8 mouse cellular contexts compared by ENCODE assay signal in genomic region chr8:84771941-84772378, GRCm38 (mm10). TPM values are rescaled to one million over a fixed set of nuclear protein-coding genes. Genes with fewer than 3 reads are reported as not detected.
DNase-seq lines count a peak whose midpoint lies in the region; ATAC-seq and TF ChIP-seq lines count a peak whose summit lies in the region.

No protein-coding gene starts in this region.

- no peaks in the 10 kb centered on the region for H3K36me3 ChIP-seq in liver, adult 2 months (ENCODE audit: control insufficient read depth, insufficient read depth, low read length)
- H3K36me3 ChIP-seq in liver, postnatal 0 days (replicated peaks; ENCODE audit: insufficient read depth, low read length): no peaks in the 10 kb centered on the region
- H3K36me3 ChIP-seq in hindbrain, embryonic 13.5 days: no peaks in the 10 kb centered on the region
- no peaks in the 10 kb centered on the region for H3K36me3 ChIP-seq in midbrain, embryonic 12.5 days

- H3K79me2 ChIP-seq in liver, adult 2 months (ENCODE audit: control insufficient read depth, insufficient read depth, low read length): peaks cover 32% of the 10 kb centered on the region

- no peak overlapping the region for H3K4me3 ChIP-seq in liver, adult 2 months (ENCODE audit: insufficient read depth, low read depth, low read length)
- H3K4me3 ChIP-seq in liver, postnatal 0 days (ENCODE audit: low read depth, low read length): no peak overlapping the region
- peak overlapping the region; percentile 36 for H3K4me3 ChIP-seq in hindbrain, embryonic 13.5 days
- H3K4me3 ChIP-seq in midbrain, embryonic 12.5 days: 0 out of 2 replicates have a peak overlapping the region, but pooled peaks have one; percentile 12

- no peak for TF ChIP-seq EP300 in liver, postnatal 0 days (IDR thresholded peaks at IDR 0.05; ENCODE audit: low read depth)

- H3K4me1 ChIP-seq in liver, adult 2 months (ENCODE audit: control insufficient read depth, insufficient read depth, low read length): peaks cover 42% of the 10 kb centered on the region
- peaks cover 9% of the 10 kb centered on the region for H3K4me1 ChIP-seq in liver, postnatal 0 days (ENCODE audit: insufficient read depth)
- H3K4me1 ChIP-seq in hindbrain, embryonic 13.5 days (replicated peaks): peaks cover 55% of the 10 kb centered on the region
- peaks cover 57% of the 10 kb centered on the region for H3K4me1 ChIP-seq in midbrain, embryonic 12.5 days

- H3K27ac ChIP-seq in liver, adult 2 months (replicated peaks; ENCODE audit: insufficient read depth, low read depth, low read length): peak overlapping the region; percentile 96; the same call in 1 of the 2 replicates
- no peak overlapping the region for H3K27ac ChIP-seq in liver, postnatal 0 days (ENCODE audit: low read depth)
- H3K27ac ChIP-seq in hindbrain, embryonic 13.5 days: peak overlapping the region; percentile 48; the same call in 1 of the 2 replicates
- H3K27ac ChIP-seq in midbrain, embryonic 12.5 days (replicated peaks): no peak overlapping the region

- no peak for TF ChIP-seq CTCF in liver, adult 2 months (IDR thresholded peaks at IDR 0.05; ENCODE audit: low read depth, low read length)
- no peak for TF ChIP-seq CTCF in liver, postnatal 0 days (IDR thresholded peaks at IDR 0.05; ENCODE audit: low read depth)

- no peak overlapping the region for H3K9ac ChIP-seq in liver, adult 2 months (ENCODE audit: low read depth, low read length)
- no peak overlapping the region for H3K9ac ChIP-seq in liver, postnatal 0 days (replicated peaks)
- H3K9ac ChIP-seq in hindbrain, embryonic 13.5 days: peak overlapping the region; percentile 65
- H3K9ac ChIP-seq in midbrain, embryonic 12.5 days (replicated peaks): no peak overlapping the region

- H3K4me2 ChIP-seq in liver, postnatal 0 days (ENCODE audit: low read depth, low read length): no peak overlapping the region
- peak overlapping the region; percentile 49 for H3K4me2 ChIP-seq in hindbrain, embryonic 13.5 days
- peak overlapping the region; percentile 19; the same call in 1 of the 2 replicates for H3K4me2 ChIP-seq in midbrain, embryonic 12.5 days (replicated peaks)

- ATAC-seq in liver, postnatal 0 days: no peak
- ATAC-seq in hindbrain, embryonic 13.5 days (ENCODE audit: low FRiP score): no peak
- ATAC-seq in midbrain, embryonic 12.5 days (ENCODE audit: low FRiP score, low read depth): no peak
- ATAC-seq in erythroblast, adult 5-6 weeks (replicated peaks; ENCODE audit: low FRiP score, poor library complexity, severe bottlenecking): no peak

- no peak for DNase-seq in liver, adult 2 months (ENCODE audit: extremely low read depth, low read depth, low spot score)
- no peak for DNase-seq in liver, postnatal 0 days
- peak; percentile 91 to 92 for DNase-seq in cerebellum, postnatal 25 days
- no peak for DNase-seq in gastrocnemius, adult 18-20 months (ENCODE audit: low spot score)
- no peak for DNase-seq in spleen, postnatal 10 days (ENCODE audit: low spot score in 2 of 2)

- H3K9me3 ChIP-seq in liver, postnatal 0 days (ENCODE audit: low read length): no peaks in the 10 kb centered on the region
- no peaks in the 10 kb centered on the region for H3K9me3 ChIP-seq in hindbrain, embryonic 13.5 days
- no peaks in the 10 kb centered on the region for H3K9me3 ChIP-seq in midbrain, embryonic 12.5 days

- H3K27me3 ChIP-seq in liver, adult 2 months (ENCODE audit: control insufficient read depth, insufficient read depth, low read length): no peaks in the 10 kb centered on the region
- peaks cover 48% of the 10 kb centered on the region for H3K27me3 ChIP-seq in liver, postnatal 0 days (ENCODE audit: insufficient read depth, low read length)
- peaks cover 94% of the 10 kb centered on the region for H3K27me3 ChIP-seq in hindbrain, embryonic 13.5 days
- H3K27me3 ChIP-seq in midbrain, embryonic 12.5 days: peaks cover 100% of the 10 kb centered on the region

- TF ChIP-seq POLR2A in liver, adult 2 months (IDR thresholded peaks at IDR 0.05; ENCODE audit: extremely low read depth, insufficient read depth, low read length): no peak

- 73% methylated on average over 34 of the region's 34 CpGs for WGBS in liver, adult 2 months
- 25% methylated on average over 34 of the region's 34 CpGs for WGBS in liver, postnatal 0 days (ENCODE audit: insufficient replicate concordance)
- WGBS in hindbrain, embryonic 13.5 days: 6% methylated on average over 34 of the region's 34 CpGs
- WGBS in midbrain, embryonic 12.5 days: 2% methylated on average over 34 of the region's 34 CpGs

RNA-seq across cellular contexts. Expression of gene Nfix, which starts 28.2 kb away (rescaled TPM):
- 20.7 and 27.5 TPM in 2 replicates for total RNA-seq in liver, adult 2 months (2014; rRNA removed)
- 32.9 and 34.4 TPM in 2 replicates for polyA plus RNA-seq in liver, adult 2 months (2012; rRNA removed)
- 4.7 and 5.4 TPM in 2 replicates for polyA plus RNA-seq in liver, postnatal 0 days (2015; fragmentation: Nextera tagmentation; extraction: Ambion mirVana)
- 35.3 and 44.1 TPM in 2 replicates for polyA plus RNA-seq in hindbrain, embryonic 13.5 days (2015; fragmentation: Nextera tagmentation; extraction: Ambion mirVana)
- polyA plus RNA-seq in midbrain, embryonic 12.5 days (2016; fragmentation: Nextera tagmentation; extraction: Ambion mirVana): 6.6 and 8.5 TPM in 2 replicates
- total RNA-seq in gastrocnemius, adult 18-20 months (2021): 100 to 1,000 TPM; 481 to 528 TPM
- 19.0 and 24.5 TPM in 2 replicates for total RNA-seq in erythroblast, adult 5-6 weeks (2015; ENCODE audit: low replicate concordance)
- 7.9 and 14.1 TPM in 2 replicates for total RNA-seq in erythroblast, adult 5-6 weeks (2017; ENCODE audit: low replicate concordance)

RNA-seq across cellular contexts. Expression of gene G430095P16Rik, which starts 49.2 kb away (rescaled TPM):
- not detected in 2 replicates for total RNA-seq in liver, adult 2 months (2014; rRNA removed)
- polyA plus RNA-seq in liver, adult 2 months (2012; rRNA removed): 0.19 TPM in 1 of 2 replicates, not detected in the other
- polyA plus RNA-seq in liver, postnatal 0 days (2015; fragmentation: Nextera tagmentation; extraction: Ambion mirVana): 4.8 and 6.3 TPM in 2 replicates
- polyA plus RNA-seq in hindbrain, embryonic 13.5 days (2015; fragmentation: Nextera tagmentation; extraction: Ambion mirVana): 1.0 and 2.3 TPM in 2 replicates
- 2.0 and 2.4 TPM in 2 replicates for polyA plus RNA-seq in midbrain, embryonic 12.5 days (2016; fragmentation: Nextera tagmentation; extraction: Ambion mirVana)
- under 1 TPM; 0.34 to 0.45 TPM for total RNA-seq in gastrocnemius, adult 18-20 months (2021)
- total RNA-seq in erythroblast, adult 5-6 weeks (2015; ENCODE audit: low replicate concordance): 7.9 and 18.1 TPM in 2 replicates
- 3.6 and 12.9 TPM in 2 replicates for total RNA-seq in erythroblast, adult 5-6 weeks (2017; ENCODE audit: low replicate concordance)

RNA-seq across cellular contexts. Expression of gene Dand5, which starts 50.7 kb away (rescaled TPM):
- 0.94 and 1.8 TPM in 2 replicates for total RNA-seq in liver, adult 2 months (2014; rRNA removed)
- 2.0 and 2.6 TPM in 2 replicates for polyA plus RNA-seq in liver, adult 2 months (2012; rRNA removed)
- polyA plus RNA-seq in liver, postnatal 0 days (2015; fragmentation: Nextera tagmentation; extraction: Ambion mirVana): 2.4 and 2.5 TPM in 2 replicates
- 10.8 and 11.5 TPM in 2 replicates for polyA plus RNA-seq in hindbrain, embryonic 13.5 days (2015; fragmentation: Nextera tagmentation; extraction: Ambion mirVana)
- polyA plus RNA-seq in midbrain, embryonic 12.5 days (2016; fragmentation: Nextera tagmentation; extraction: Ambion mirVana): 5.0 and 6.1 TPM in 2 replicates
- 10 to 100 TPM; 12.8 to 12.9 TPM for total RNA-seq in gastrocnemius, adult 18-20 months (2021)
- total RNA-seq in erythroblast, adult 5-6 weeks (2015; ENCODE audit: low replicate concordance): 2.3 TPM in 1 of 2 replicates, not detected in the other
- 2.3 and 3.9 TPM in 2 replicates for total RNA-seq in erythroblast, adult 5-6 weeks (2017; ENCODE audit: low replicate concordance)

RNA-seq across cellular contexts. Expression of gene Gadd45gip1, which starts 59.4 kb away (rescaled TPM):
- 26.7 and 28.1 TPM in 2 replicates for total RNA-seq in liver, adult 2 months (2014; rRNA removed)
- polyA plus RNA-seq in liver, adult 2 months (2012; rRNA removed): 29.8 and 34.2 TPM in 2 replicates
- polyA plus RNA-seq in liver, postnatal 0 days (2015; fragmentation: Nextera tagmentation; extraction: Ambion mirVana): 31.9 and 34.9 TPM in 2 replicates
- 37.3 and 37.8 TPM in 2 replicates for polyA plus RNA-seq in hindbrain, embryonic 13.5 days (2015; fragmentation: Nextera tagmentation; extraction: Ambion mirVana)
- polyA plus RNA-seq in midbrain, embryonic 12.5 days (2016; fragmentation: Nextera tagmentation; extraction: Ambion mirVana): 36.1 and 36.6 TPM in 2 replicates
- 10 to 100 TPM; 22.9 to 24.2 TPM for total RNA-seq in gastrocnemius, adult 18-20 months (2021)
- total RNA-seq in erythroblast, adult 5-6 weeks (2015; ENCODE audit: low replicate concordance): 4.4 and 5.9 TPM in 2 replicates
- total RNA-seq in erythroblast, adult 5-6 weeks (2017; ENCODE audit: low replicate concordance): 7.4 and 7.7 TPM in 2 replicates

Comparison
In these comparisons a context has a peak if more than half of its experiments do, and no peak if none do; other contexts are left out.
1. H3K27ac ChIP-seq: peak in liver, adult 2 months (single experiment) and hindbrain, embryonic 13.5 days (single experiment); none in liver, postnatal 0 days (single experiment) and midbrain, embryonic 12.5 days (single experiment).
2. DNase-seq: peak in cerebellum, postnatal 25 days (2 of 2); none in liver, adult 2 months (single experiment), liver, postnatal 0 days (single experiment), gastrocnemius, adult 18-20 months (single experiment) and spleen, postnatal 10 days (0 of 2).
3. H3K4me3 ChIP-seq: peak in hindbrain, embryonic 13.5 days (single experiment) and midbrain, embryonic 12.5 days (single experiment); none in liver, adult 2 months (single experiment) and liver, postnatal 0 days (single experiment).